Mouse (Mus musculus) heart, embryonic 13.5 days (tissue): ENCODE results near the gene Rab5c. TPM values are rescaled to one million over a fixed set of nuclear protein-coding genes. Genes with fewer than 3 reads are reported as not detected.
A peak's percentile ranks its signal among the peaks of the same experiment; 100 is the strongest.

Experiments
- ATAC-seq: fragments of 200-750 bp; cut with Nextera tagmentation; 2 replicates; pipeline ENCODE4 v1.8.0; 2017; ENCODE audit warnings: moderate TSS enrichment; ENCODE audit not compliant: insufficient number of reproducible peaks, low FRiP score, low TSS enrichment; ENCODE audit errors: extremely low read depth
- H3K27ac ChIP-seq: fragments of 300-500 bp; sonication (generic); replicated peaks from 2 replicates; pipeline ENCODE4 v1.5.1; 2015; ENCODE audit warnings: moderate library complexity, mild to moderate bottlenecking, inconsistent platforms
- H3K27me3 ChIP-seq: fragments of 300-500 bp; sonication (generic); replicated peaks from 2 replicates; pipeline ENCODE4 v1.6.1; 2015; ENCODE audit warnings: mild to moderate bottlenecking, inconsistent platforms
- H3K36me3 ChIP-seq: fragments of 300-500 bp; sonication (generic); 2 replicates; pipeline ENCODE4 v1.6.1; 2015; ENCODE audit warnings: mild to moderate bottlenecking, inconsistent platforms
- H3K4me1 ChIP-seq: fragments of 300-500 bp; sonication (generic); 2 replicates; pipeline ENCODE4 v1.6.1; 2015; ENCODE audit warnings: inconsistent platforms
- H3K4me2 ChIP-seq: fragments of 300-500 bp; sonication (generic); 2 replicates; pipeline ENCODE4 v1.6.1; 2015; ENCODE audit warnings: inconsistent platforms, mild to moderate bottlenecking, moderate library complexity
- H3K4me3 ChIP-seq: fragments of 300-500 bp; sonication (generic); 2 replicates; pipeline ENCODE4 v1.5.1; 2015; ENCODE audit warnings: moderate library complexity, mild to moderate bottlenecking, inconsistent platforms
- H3K9ac ChIP-seq: fragments of 300-500 bp; sonication (generic); 2 replicates; pipeline ENCODE4 v1.6.1; 2015; ENCODE audit warnings: inconsistent platforms, mild to moderate bottlenecking, moderate library complexity
- H3K9me3 ChIP-seq: fragments of 300-500 bp; sonication (generic); 2 replicates; pipeline ENCODE4 v1.6.1; 2016; ENCODE audit warnings: inconsistent platforms
- WGBS: fragments of 180-500 bp; shearing (Covaris S2); methylation state at CpG from one replicate; pipeline ENCODE4 v1.1.7; 2015; ENCODE audit warnings: mixed read lengths; 5-methylcytosine and 5-hydroxymethylcytosine counted together
- polyA plus RNA-seq: library from polyadenylated mRNA; unstranded; fragments of >200 nt; fragmentation: Nextera tagmentation; extraction: Ambion mirVana; gene quantifications from 2 replicates; pipeline ENCODE4 v1.2.1, GENCODE M21; 2015

Rab5c gene
- polyA plus RNA-seq, 1 experiment from 2014 or later = 13.6 TPM

DNA sequence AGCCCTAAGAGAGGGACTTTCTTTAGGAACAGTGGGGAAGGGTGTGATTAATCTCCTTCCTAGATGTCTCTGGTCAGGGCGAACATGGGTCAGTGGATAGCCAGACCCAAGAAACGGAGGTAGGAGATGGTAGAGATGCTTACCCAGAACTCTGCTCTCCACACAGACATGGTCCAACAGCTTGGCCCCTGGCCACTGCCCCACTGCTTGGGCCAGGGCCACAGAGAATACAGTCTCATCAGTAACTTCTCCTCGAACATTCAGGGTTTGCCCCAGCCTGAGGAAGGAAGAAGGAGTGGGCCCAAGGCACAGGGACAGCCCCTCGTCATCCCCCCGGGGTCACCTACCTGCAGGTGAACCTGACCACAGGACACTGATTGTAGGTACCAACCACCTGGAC lies 29.9 kb upstream of the Rab5c start:
- no peak overlapping the region for H3K9ac ChIP-seq
- H3K27me3 ChIP-seq = peaks cover 12% of the 10 kb centered on the region
- H3K4me2 ChIP-seq = no peak overlapping the region
- no peak for ATAC-seq
- H3K27ac ChIP-seq = no peak overlapping the region
- peaks cover 5% of the 10 kb centered on the region; the same call in 1 of the 2 replicates for H3K36me3 ChIP-seq
- no peak overlapping the region for H3K4me3 ChIP-seq
- WGBS = 82% methylated on average over 5 of the region's 5 CpGs
- H3K9me3 ChIP-seq = no peaks in the 10 kb centered on the region
- H3K4me1 ChIP-seq = peaks cover 7% of the 10 kb centered on the region

DNA sequence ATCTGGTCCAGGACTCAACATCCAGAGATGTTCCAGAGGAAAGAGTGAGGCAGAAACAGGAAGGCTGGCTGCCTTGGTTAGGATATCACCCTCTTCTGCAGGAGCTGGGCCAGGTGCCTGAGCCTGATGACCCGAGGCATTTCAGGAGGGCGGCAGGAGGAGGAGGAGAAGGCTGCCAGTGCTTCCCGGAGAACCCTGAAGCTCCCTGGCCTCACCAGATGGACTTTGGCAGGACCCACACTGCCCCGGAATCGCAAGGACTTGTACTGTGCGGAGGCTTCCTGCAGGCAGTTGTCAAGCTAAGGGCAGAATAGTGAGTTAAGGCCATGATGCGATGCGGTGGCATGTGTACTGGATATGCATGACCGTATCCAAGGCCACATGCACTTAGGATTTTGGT lies 28.7 kb upstream of the Rab5c start:
- Histone ChIP-seq H3K27me3 (peaks cover 23% of the 10 kb centered on the region), H3K27ac (no peak overlapping the region), H3K36me3 (peaks cover 5% of the 10 kb centered on the region; the same call in 1 of the 2 replicates), H3K4me2 (no peak overlapping the region), H3K4me3 (no peak overlapping the region), H3K9ac (no peak overlapping the region), H3K9me3 (no peaks in the 10 kb centered on the region), H3K4me1 (peaks cover 13% of the 10 kb centered on the region)
- ATAC-seq = no peak
- 77% methylated on average over 9 of the region's 9 CpGs for WGBS

DNA sequence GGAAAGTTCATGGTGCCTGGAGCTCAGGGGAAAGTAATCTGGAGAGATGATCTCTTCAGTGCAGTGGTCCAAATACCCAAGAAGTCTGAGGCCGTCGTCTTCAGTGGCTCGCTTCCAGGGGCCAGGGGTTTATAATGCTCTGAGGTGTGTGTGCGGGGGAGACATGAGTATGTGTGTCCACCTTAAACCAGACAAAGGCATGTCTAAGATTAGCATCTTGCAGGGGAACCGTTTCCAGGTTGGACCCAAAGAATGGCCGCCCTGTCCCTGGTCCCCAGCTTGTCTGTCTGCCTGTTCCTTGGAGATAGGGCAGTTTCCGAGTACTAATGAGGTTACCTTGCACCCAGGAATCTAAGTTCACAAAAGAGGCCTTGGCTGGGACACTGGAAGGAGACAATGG lies 24.8 kb upstream of the Rab5c start, which contains the start of gene Hcrt:
Gene Hcrt (minus strand): TSS at position 101 of the 400 bp plus-strand sequence.
- Histone ChIP-seq H3K27ac (no peak within 1 kb of the TSS), H3K4me2 (peak within 1 kb of the TSS; percentile 86), H3K4me1 (peaks cover 15% of the 10 kb centered on the region), H3K9me3 (no peaks in the 10 kb centered on the region), H3K4me3 (peak within 1 kb of the TSS; percentile 57), H3K27me3 (peaks cover 59% of the 10 kb centered on the region), H3K36me3 (peaks cover 5% of the 10 kb centered on the region; the same call in 1 of the 2 replicates), H3K9ac (peak within 1 kb of the TSS; percentile 75)
- no peak for ATAC-seq
- WGBS = 76% methylated on average over 7 of the region's 7 CpGs

DNA sequence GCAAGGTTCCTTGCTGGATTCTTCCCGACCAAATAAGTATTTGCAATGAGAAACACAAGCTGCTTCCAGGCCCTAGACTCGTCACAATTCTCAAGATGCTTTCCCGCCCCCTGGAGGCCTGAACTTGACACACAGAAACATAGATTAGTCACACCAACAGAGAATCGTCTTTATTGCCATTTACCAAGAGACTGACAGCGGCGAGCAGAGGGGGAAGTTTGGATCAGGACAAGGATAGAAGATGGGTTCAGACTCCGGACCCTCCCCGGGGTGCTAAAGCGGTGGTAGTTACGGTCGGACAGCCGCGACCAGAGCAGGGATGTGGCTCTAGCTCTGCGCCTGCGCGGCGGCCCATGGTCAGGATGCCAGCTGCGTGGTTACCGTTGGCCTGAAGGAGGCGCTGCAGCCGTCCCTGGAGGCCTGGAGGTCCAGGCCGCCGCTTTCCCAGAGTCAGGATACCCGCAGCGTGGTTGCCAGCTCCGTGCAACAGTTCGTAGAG lies 23.6 kb upstream of the Rab5c start:
- Histone ChIP-seq H3K9ac (peak overlapping the region; percentile 75), H3K4me2 (peak overlapping the region; percentile 86), H3K36me3 (peaks cover 4% of the 10 kb centered on the region; the same call in 1 of the 2 replicates), H3K4me3 (peak overlapping the region; percentile 57), H3K27me3 (peaks cover 72% of the 10 kb centered on the region), H3K27ac (no peak overlapping the region), H3K4me1 (peaks cover 15% of the 10 kb centered on the region), H3K9me3 (no peaks in the 10 kb centered on the region)
- WGBS = under 1% methylated on average over 27 of the region's 27 CpGs
- peak; percentile 49; the same call in 1 of the 2 replicates for ATAC-seq

DNA sequence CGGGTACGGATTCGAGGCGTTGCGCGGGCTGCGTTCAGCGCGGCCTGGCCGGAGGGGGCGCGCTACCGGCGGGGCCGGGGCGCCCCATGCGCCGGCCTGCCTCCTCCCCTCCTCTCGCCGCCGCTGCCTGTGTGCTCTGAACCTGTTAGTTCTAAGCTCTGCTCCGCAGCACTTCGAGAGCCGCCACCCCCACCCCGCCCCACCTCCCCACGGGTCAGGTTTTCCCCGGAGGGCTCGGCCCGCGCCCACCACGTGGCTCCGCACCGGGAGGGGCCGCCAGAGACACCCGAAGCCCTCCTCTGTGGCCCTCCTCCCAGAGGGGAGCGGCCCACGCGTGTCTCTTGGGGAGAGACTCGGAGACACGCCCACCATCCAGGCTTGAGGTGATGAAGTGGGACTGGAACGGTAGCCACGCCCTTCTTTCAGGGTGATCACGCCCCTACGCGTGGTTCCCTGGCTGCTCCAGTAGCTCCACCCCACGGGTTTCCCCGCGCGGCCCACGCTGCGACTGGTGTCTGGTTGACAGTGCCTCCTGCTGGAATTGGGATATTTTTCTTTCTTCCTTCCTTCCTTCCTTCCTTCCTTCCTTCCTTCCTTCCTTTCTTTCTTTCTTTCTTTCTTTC lies 21.7 kb upstream of the Rab5c start, which contains the start of gene Kcnh4:
Gene Kcnh4 (minus strand): TSS at position 332 of the 623 bp plus-strand sequence.
- Histone ChIP-seq H3K9ac (no peak within 1 kb of the TSS; the same call in 1 of the 2 replicates), H3K27me3 (peaks cover 90% of the 10 kb centered on the region), H3K27ac (no peak within 1 kb of the TSS), H3K4me2 (peak within 1 kb of the TSS; percentile 62), H3K4me3 (peak within 1 kb of the TSS; percentile 39), H3K36me3 (no peaks in the 10 kb centered on the region), H3K9me3 (no peaks in the 10 kb centered on the region), H3K4me1 (peaks cover 15% of the 10 kb centered on the region)
- 2% methylated on average over 45 of the region's 51 CpGs for WGBS
- peak; percentile 66; the same call in 1 of the 2 replicates for ATAC-seq

DNA sequence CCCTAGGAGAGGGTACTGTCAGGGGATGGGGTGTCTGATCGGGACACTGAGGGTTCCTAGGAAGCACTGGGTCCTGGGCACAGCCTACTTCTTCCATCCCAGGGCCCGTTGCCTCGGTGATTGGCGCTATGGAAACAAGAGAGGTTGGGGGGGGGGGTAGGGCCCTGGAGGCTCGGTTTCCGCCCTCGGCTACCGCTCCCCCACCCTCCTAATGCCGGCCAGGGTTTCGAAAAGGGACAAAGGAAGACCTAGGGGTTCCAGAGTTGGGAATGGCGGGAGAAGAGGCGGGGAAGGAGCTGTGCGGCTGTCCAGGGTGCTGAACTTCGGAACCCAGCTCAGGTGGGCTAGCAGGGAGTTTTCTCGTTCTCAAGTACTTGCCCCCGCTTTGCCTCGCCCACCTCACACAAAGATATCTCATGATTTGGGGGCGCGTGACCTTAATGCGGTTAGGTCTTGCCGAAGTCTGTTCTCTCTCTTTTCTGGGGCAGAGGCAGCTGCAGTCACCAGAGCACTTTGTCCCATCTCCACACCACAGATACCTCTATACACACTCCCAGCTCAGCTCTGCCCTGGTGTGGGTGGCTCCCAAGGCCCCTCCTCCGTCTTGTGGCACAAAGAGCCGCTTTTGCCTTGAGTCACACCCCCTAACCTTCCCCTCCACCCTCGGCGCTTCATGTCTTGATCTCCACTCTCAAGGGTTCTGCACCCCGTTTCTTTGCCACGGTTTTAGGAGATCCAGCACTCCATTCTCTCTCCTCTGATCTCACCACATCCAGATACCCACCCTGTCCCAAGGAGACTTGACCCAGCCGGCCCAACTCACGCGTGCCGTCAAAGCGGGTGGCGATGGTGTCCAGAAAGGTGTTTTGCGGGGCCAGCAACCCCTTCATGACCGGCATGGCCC lies 20.9 kb upstream of the Rab5c start:
- no peak overlapping the region for H3K27ac ChIP-seq
- H3K9me3 ChIP-seq = no peaks in the 10 kb centered on the region
- no peak overlapping the region for H3K9ac ChIP-seq
- peaks cover 92% of the 10 kb centered on the region for H3K27me3 ChIP-seq
- no peaks in the 10 kb centered on the region for H3K36me3 ChIP-seq
- peak overlapping the region; percentile 39 for H3K4me3 ChIP-seq
- peaks cover 15% of the 10 kb centered on the region for H3K4me1 ChIP-seq
- WGBS = 4% methylated on average over 34 of the region's 35 CpGs
- no peak for ATAC-seq
- H3K4me2 ChIP-seq = peak overlapping the region; percentile 62

DNA sequence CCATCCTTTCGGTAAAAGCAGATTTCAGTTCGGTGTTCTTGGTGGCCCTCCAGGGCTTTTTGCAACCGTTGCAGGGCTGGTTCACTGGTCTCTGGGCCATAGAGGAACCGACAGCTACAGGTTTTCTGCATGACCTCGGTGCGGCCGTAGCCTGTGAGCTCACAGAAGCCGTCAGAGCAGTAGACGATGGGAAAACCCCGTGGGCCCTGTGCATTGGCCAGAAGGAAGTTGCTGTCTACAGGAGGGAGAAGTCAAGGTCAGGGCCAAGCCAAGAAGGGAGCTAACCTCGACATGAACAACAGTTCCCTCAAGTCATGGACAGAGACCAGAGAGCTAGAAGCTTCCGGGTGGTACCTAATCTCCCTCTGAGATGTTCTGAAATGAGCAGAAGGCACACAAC lies 19.6 kb upstream of the Rab5c start:
- ATAC-seq = no peak
- H3K4me1 ChIP-seq = peaks cover 15% of the 10 kb centered on the region
- 81% methylated on average over 12 of the region's 12 CpGs for WGBS
- peaks cover 97% of the 10 kb centered on the region for H3K27me3 ChIP-seq
- no peaks in the 10 kb centered on the region for H3K36me3 ChIP-seq
- H3K9me3 ChIP-seq = no peaks in the 10 kb centered on the region
- H3K9ac ChIP-seq = no peak overlapping the region
- H3K27ac ChIP-seq = no peak overlapping the region
- H3K4me3 ChIP-seq = no peak overlapping the region
- no peak overlapping the region for H3K4me2 ChIP-seq

DNA sequence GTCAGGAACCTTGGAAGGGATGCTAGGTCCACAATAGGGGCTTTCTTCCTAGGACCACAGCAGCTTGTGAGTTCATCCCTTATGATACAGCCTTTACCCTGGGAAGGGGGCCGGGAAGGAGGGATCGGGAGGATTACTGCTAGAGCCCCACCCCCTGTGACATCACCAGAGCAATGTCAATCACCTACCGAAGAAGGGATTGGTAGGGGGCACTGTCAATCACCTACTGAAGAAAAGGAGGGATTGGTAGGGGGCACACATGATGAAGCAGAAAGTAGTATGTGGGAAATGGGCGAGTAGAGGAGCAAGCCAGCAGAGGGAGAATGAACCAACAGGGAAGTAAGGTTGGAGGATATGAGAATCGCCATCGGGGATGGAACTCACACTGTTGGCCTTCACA lies 18.5 kb upstream of the Rab5c start:
- H3K9ac ChIP-seq = no peak overlapping the region
- H3K4me1 ChIP-seq = peaks cover 9% of the 10 kb centered on the region
- no peaks in the 10 kb centered on the region for H3K36me3 ChIP-seq
- peaks cover 99% of the 10 kb centered on the region for H3K27me3 ChIP-seq
- H3K9me3 ChIP-seq = no peaks in the 10 kb centered on the region
- H3K4me2 ChIP-seq = no peak overlapping the region
- ATAC-seq = no peak
- H3K27ac ChIP-seq = no peak overlapping the region
- 51% methylated on average over 6 of the region's 6 CpGs for WGBS
- H3K4me3 ChIP-seq = no peak overlapping the region

DNA sequence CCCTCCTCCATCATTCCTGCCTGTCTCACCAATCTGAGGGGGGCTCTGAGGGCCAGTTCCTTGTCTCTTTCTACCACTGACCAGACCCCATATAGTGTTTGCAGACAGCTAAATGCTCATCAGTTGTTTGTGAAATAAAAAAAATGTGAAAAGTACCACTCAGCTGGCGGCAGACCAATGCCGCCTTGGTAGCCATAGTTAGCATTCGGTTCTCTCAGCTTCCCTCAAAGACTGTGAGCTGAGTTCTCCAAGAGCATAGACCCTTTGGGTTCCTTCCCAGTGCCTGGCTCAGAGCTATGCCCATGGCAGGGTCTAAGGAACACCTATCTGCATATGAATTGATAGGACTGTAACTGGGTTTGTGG lies 16.7 kb upstream of the Rab5c start:
- Histone ChIP-seq H3K27me3 (peaks cover 98% of the 10 kb centered on the region), H3K4me2 (no peak overlapping the region), H3K27ac (no peak overlapping the region), H3K4me3 (no peak overlapping the region), H3K36me3 (no peaks in the 10 kb centered on the region), H3K4me1 (peaks cover 6% of the 10 kb centered on the region), H3K9ac (no peak overlapping the region), H3K9me3 (no peaks in the 10 kb centered on the region)
- 86% methylated on average over 3 of the region's 3 CpGs for WGBS
- no peak for ATAC-seq

DNA sequence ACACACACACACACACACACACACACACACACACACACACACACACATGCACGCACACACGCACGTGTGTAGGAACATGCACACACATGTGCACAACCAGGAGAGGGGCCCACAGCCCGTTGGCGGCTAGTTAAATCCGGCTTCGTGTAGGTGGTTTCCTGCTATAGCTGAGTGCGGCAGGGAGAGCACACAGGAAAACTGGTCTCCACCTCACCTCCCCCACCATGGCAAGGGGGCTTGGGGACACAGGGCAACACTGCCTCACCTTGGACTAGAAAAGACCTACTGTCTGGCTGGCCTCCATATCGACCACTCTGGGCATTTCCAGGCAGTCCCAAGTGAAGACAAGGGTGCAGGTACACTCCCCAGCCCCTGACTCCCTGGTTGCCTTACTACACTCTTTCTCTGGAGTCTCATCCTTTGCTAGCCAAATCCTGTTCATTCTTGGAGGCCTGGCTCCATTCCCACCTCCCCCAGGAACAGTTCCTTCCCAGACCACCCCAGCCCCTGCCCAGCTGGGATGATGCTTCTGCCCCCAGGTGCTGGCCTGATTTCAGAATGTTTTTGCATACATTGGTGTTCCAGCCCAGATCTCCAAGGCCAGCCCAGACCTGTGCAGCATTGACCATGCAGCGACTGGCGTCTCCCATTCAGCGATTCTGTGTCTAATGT lies 16.1 kb upstream of the Rab5c start:
- H3K4me1 ChIP-seq = peaks cover under 1% of the 10 kb centered on the region
- H3K4me2 ChIP-seq = no peak overlapping the region
- no peak overlapping the region for H3K27ac ChIP-seq
- 79% methylated on average over 12 of the region's 12 CpGs for WGBS
- H3K27me3 ChIP-seq = peaks cover 98% of the 10 kb centered on the region
- H3K4me3 ChIP-seq = no peak overlapping the region
- H3K36me3 ChIP-seq = no peaks in the 10 kb centered on the region
- H3K9ac ChIP-seq = no peak overlapping the region
- H3K9me3 ChIP-seq = no peaks in the 10 kb centered on the region
- no peak for ATAC-seq

DNA sequence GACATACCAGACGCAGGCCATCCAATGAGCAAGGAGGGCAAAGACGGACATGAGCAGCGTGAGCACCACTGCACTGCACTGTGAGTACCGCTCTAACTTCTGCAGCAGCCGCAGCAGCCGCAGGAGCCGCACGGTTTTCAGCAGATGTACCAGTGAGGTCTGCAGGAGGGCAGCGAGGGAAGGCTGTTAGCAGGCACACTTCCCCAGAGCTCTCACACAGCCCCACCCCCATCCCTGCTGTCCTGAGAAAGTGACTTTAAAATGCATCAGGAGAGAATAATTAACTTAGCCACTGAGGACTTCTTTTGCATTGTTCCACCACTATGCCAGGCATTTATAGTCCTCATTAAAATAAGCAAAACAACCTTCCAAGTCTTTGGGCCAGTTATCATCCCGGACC lies 14.3 kb upstream of the Rab5c start:
- no peak overlapping the region for H3K4me3 ChIP-seq
- 30% methylated on average over 10 of the region's 10 CpGs for WGBS
- H3K27me3 ChIP-seq = peaks cover 98% of the 10 kb centered on the region
- no peak overlapping the region for H3K27ac ChIP-seq
- H3K9ac ChIP-seq = no peak overlapping the region
- no peaks in the 10 kb centered on the region for H3K9me3 ChIP-seq
- H3K4me2 ChIP-seq = no peak overlapping the region
- H3K4me1 ChIP-seq = no peaks in the 10 kb centered on the region
- ATAC-seq = no peak
- no peaks in the 10 kb centered on the region for H3K36me3 ChIP-seq
